Mouse (Mus musculus): Measurements from ENCODE around the gene Tecpr2. TPM values are rescaled to one million over a fixed set of nuclear protein-coding genes. Genes with fewer than 3 reads are reported as not detected.

The Tecpr2 gene
- polyA plus RNA-seq, 2 experiments = 1.1 to 2.3 TPM

GRCm38 (mm10) chr12:110953443-110953842, 64.4 kb downstream of the Tecpr2 start:
- H3K9me3 ChIP-seq (ENCODE audit: control insufficient read depth, low read length) = no peaks in the 10 kb centered on the region
- H3K36me3 ChIP-seq (replicated peaks; ENCODE audit: control insufficient read depth, insufficient read depth, low read depth) = no peaks in the 10 kb centered on the region; the same call in 1 of the 2 replicates
- peak overlapping the region; percentile 83 for H3K27ac ChIP-seq
- TF ChIP-seq EP300 (IDR thresholded peaks at IDR 0.05; ENCODE audit: low read depth) (no peak), CTCF (IDR thresholded peaks at IDR 0.05; ENCODE audit: low read depth) (no peak)
- H3K9ac ChIP-seq (replicated peaks) = peak overlapping the region; percentile 43; the same call in 1 of the 2 replicates
- no peaks in the 10 kb centered on the region for H3K27me3 ChIP-seq (ENCODE audit: control insufficient read depth, insufficient read depth, low read length)
- peak overlapping the region; percentile 49 for H3K4me2 ChIP-seq (ENCODE audit: low read depth)
- H3K4me1 ChIP-seq (replicated peaks; ENCODE audit: control insufficient read depth in 2 of 2, insufficient read depth in 2 of 2, low read length in 1 of 2) = peaks cover 21 to 32% of the 10 kb centered on the region in 2 experiments
- WGBS (ENCODE audit: insufficient replicate concordance) = 61% methylated on average over 3 of the region's 3 CpGs
- ATAC-seq (ENCODE audit: insufficient read depth) (peak; percentile 79), DNase-seq (ENCODE audit: low read depth in 3 of 3, low spot score in 3 of 3) (peak in 2 of 3 experiments; percentile 45 to 56)
- H3K4me3 ChIP-seq (ENCODE audit: insufficient read depth in 1 of 2, low read depth in 2 of 2, low read length in 2 of 2) = no peak overlapping the region

- WGBS (ENCODE audit: insufficient replicate concordance) = 36% methylated on average over 2 of the region's 2 CpGs
Observed at GRCm38 (mm10) chr12:110953900-110954299, 64.8 kb downstream of the Tecpr2 start.

GRCm38 (mm10) chr12:110954351-110954991, 65.4 kb downstream of the Tecpr2 start:
- ATAC-seq (ENCODE audit: insufficient read depth) = no peak

More at GRCm38 (mm10) chr12:110953900-110954299, 64.8 kb downstream of the Tecpr2 start:
- Histone ChIP-seq H3K4me1 (replicated peaks; ENCODE audit: control insufficient read depth in 2 of 2, insufficient read depth in 2 of 2, low read length in 1 of 2) (peaks cover 21 to 29% of the 10 kb centered on the region in 2 experiments), H3K9me3 (ENCODE audit: control insufficient read depth, low read length) (no peaks in the 10 kb centered on the region), H3K4me2 (ENCODE audit: low read depth) (peak overlapping the region; percentile 49), H3K36me3 (replicated peaks; ENCODE audit: control insufficient read depth, insufficient read depth, low read depth) (no peaks in the 10 kb centered on the region; the same call in 1 of the 2 replicates), H3K4me3 (ENCODE audit: insufficient read depth in 1 of 2, low read depth in 2 of 2, low read length in 2 of 2) (no peak overlapping the region), H3K27ac (peak overlapping the region; percentile 83), H3K27me3 (ENCODE audit: control insufficient read depth, insufficient read depth, low read length) (no peaks in the 10 kb centered on the region), H3K9ac (replicated peaks) (peak overlapping the region; percentile 43; the same call in 1 of the 2 replicates)
- DNase-seq (ENCODE audit: low read depth in 3 of 3, low spot score in 3 of 3) = no peak
- 0 out of 2 replicates have a peak, but pooled peaks have one; percentile 11 for ATAC-seq (ENCODE audit: insufficient read depth)
- no peak for TF ChIP-seq CTCF (IDR thresholded peaks at IDR 0.05; ENCODE audit: low read depth)
- TF ChIP-seq EP300 (IDR thresholded peaks at IDR 0.05; ENCODE audit: low read depth) = no peak

GRCm38 (mm10) chr12:110961973-110962372, 72.9 kb downstream of the Tecpr2 start:
- Histone ChIP-seq H3K9ac (replicated peaks) (no peak overlapping the region), H3K4me2 (ENCODE audit: low read depth) (no peak overlapping the region), H3K27ac (no peak overlapping the region), H3K27me3 (ENCODE audit: control insufficient read depth, insufficient read depth, low read length) (no peaks in the 10 kb centered on the region), H3K36me3 (replicated peaks; ENCODE audit: control insufficient read depth, insufficient read depth, low read depth) (no peaks in the 10 kb centered on the region; the same call in 1 of the 2 replicates), H3K9me3 (ENCODE audit: control insufficient read depth, low read length) (no peaks in the 10 kb centered on the region), H3K4me1 (replicated peaks; ENCODE audit: control insufficient read depth in 2 of 2, insufficient read depth in 2 of 2, low read length in 1 of 2) (peaks cover 17% of the 10 kb centered on the region in 2 experiments), H3K4me3 (ENCODE audit: insufficient read depth in 1 of 2, low read depth in 2 of 2, low read length in 2 of 2) (no peak overlapping the region)
- ATAC-seq (ENCODE audit: insufficient read depth) = no peak
- no peak for TF ChIP-seq EP300 (IDR thresholded peaks at IDR 0.05; ENCODE audit: low read depth)
- no peak for TF ChIP-seq CTCF (IDR thresholded peaks at IDR 0.05; ENCODE audit: low read depth)
- no peak for DNase-seq (ENCODE audit: low read depth in 3 of 3, low spot score in 3 of 3)
- 54% methylated on average over 2 of the region's 2 CpGs for WGBS (ENCODE audit: insufficient replicate concordance)

More at GRCm38 (mm10) chr12:110954351-110954991, 65.4 kb downstream of the Tecpr2 start:
- WGBS (ENCODE audit: insufficient replicate concordance) = 75% methylated on average over 4 of the region's 4 CpGs
- H3K27ac ChIP-seq = peak overlapping the region; percentile 46
- no peak for TF ChIP-seq EP300 (IDR thresholded peaks at IDR 0.05; ENCODE audit: low read depth)
- TF ChIP-seq CTCF (IDR thresholded peaks at IDR 0.05; ENCODE audit: low read depth) = no peak
- H3K36me3 ChIP-seq (replicated peaks; ENCODE audit: control insufficient read depth, insufficient read depth, low read depth) = no peaks in the 10 kb centered on the region
- H3K4me2 ChIP-seq (ENCODE audit: low read depth) = no peak overlapping the region
- H3K4me3 ChIP-seq (ENCODE audit: insufficient read depth in 1 of 2, low read depth in 2 of 2, low read length in 2 of 2) = no peak overlapping the region
- H3K4me1 ChIP-seq (replicated peaks; ENCODE audit: control insufficient read depth in 2 of 2, insufficient read depth in 2 of 2, low read length in 1 of 2) = peaks cover 21 to 29% of the 10 kb centered on the region in 2 experiments
- H3K9ac ChIP-seq (replicated peaks) = no peak overlapping the region; the same call in 1 of the 2 replicates
- DNase-seq (ENCODE audit: low read depth in 3 of 3, low spot score in 3 of 3) = no peak
- no peaks in the 10 kb centered on the region for H3K9me3 ChIP-seq (ENCODE audit: control insufficient read depth, low read length)
- H3K27me3 ChIP-seq (ENCODE audit: control insufficient read depth, insufficient read depth, low read length) = no peaks in the 10 kb centered on the region

GRCm38 (mm10) chr12:110965500-110965899, 76.4 kb downstream of the Tecpr2 start:
- no peak overlapping the region for H3K4me3 ChIP-seq (ENCODE audit: insufficient read depth in 1 of 2, low read depth in 2 of 2, low read length in 2 of 2)
- H3K27ac ChIP-seq = peak overlapping the region; percentile 70
- H3K36me3 ChIP-seq (replicated peaks; ENCODE audit: control insufficient read depth, insufficient read depth, low read depth) = peaks cover 15% of the 10 kb centered on the region
- TF ChIP-seq CTCF (IDR thresholded peaks at IDR 0.05; ENCODE audit: low read depth) (no peak), EP300 (IDR thresholded peaks at IDR 0.05; ENCODE audit: low read depth) (no peak)
- peak; percentile 44; the same call in 1 of the 2 replicates for ATAC-seq (ENCODE audit: insufficient read depth)
- WGBS (ENCODE audit: insufficient replicate concordance) = 50% methylated on average over 3 of the region's 3 CpGs
- no peaks in the 10 kb centered on the region for H3K9me3 ChIP-seq (ENCODE audit: control insufficient read depth, low read length)
- no peak overlapping the region for H3K4me2 ChIP-seq (ENCODE audit: low read depth)
- H3K9ac ChIP-seq (replicated peaks) = no peak overlapping the region; the same call in 1 of the 2 replicates
- DNase-seq (ENCODE audit: low read depth in 3 of 3, low spot score in 3 of 3) = no peak
- no peaks in the 10 kb centered on the region for H3K27me3 ChIP-seq (ENCODE audit: control insufficient read depth, insufficient read depth, low read length)
- H3K4me1 ChIP-seq (replicated peaks; ENCODE audit: control insufficient read depth in 2 of 2, insufficient read depth in 2 of 2, low read length in 1 of 2) = peaks cover 23 to 25% of the 10 kb centered on the region in 2 experiments
